Mouse (Mus musculus): ENCODE data around the gene Cdh11. TPM values are rescaled to one million over a fixed set of nuclear protein-coding genes. Genes with fewer than 3 reads are reported as not detected.

Cdh11 gene
- 25.8 TPM for polyA plus RNA-seq (2014; fragmentation: Illumina TruSeq; extraction: RNeasy Lipid Tissue Mini Kit (QIAGEN cat#74804); ENCODE audit: low read depth, low replicate concordance)

DNA sequence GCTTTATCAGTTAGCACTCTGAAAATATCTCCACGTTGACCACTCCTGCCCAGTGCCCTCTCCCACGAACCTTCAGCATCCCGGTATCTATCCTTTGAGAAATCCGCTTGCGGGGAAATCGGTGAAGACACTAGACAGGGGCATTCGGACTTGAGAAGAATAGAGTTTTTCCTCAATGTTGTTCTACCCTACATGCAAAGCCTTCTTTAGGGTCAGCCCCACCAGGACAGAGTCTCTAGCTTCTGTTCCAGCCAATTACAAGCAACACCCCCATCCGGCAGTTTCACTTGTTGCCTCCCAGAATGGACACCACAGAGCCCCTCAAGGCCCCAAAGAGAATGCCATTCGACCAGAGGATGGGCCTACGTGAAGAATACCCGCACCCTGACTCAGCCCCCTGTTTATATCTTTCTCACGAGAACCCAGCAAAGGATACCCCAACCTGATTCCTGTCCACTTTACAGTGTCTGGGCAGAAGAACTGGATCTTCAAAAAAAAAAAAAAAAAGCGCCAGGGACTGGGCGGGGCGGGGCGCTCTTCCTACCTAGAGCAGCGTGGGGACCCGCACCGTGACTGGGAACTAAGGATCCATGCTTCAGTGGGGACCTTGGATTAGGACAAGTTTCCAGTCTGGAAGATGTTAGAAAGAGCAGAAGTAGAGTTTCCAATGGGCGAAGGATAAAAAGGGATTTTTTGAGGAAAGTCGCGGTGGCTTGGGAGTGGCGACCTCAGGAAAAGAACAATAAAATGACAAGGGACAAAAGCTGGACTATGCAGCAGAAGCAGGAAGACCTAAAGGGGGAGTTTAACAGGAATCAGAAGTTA, at the start of gene Cdh11:
Gene Cdh11, minus strand, starts transcription at position 51 of the 825 bp plus-strand sequence.

All from adrenal gland, adult 10 weeks (tissue).